Mouse (Mus musculus): ENCODE measurements around the gene Sidt2.

Gene Sidt2

GRCm38 (mm10) chr9:45955107-45955963, at the start of gene Sidt2:
Sidt2 (minus strand) TSS chr9:45955258.
- DNase-seq, result peak; percentile 93

GRCm38 (mm10) chr9:46004529-46004928, 49.5 kb upstream of the Sidt2 start:
- DNase-seq, result no peak

GRCm38 (mm10) chr9:46003729-46004128, 48.7 kb upstream of the Sidt2 start:
- peak; percentile 66 for DNase-seq

- no peak for DNase-seq
Measured at GRCm38 (mm10) chr9:45999009-45999408, 44.0 kb upstream of the Sidt2 start.

GRCm38 (mm10) chr9:45985229-45985567, 30.1 kb upstream of the Sidt2 start:
- DNase-seq, result peak; percentile 58

GRCm38 (mm10) chr9:45984409-45985228, 29.6 kb upstream of the Sidt2 start:
- DNase-seq, result peak; percentile 94

- no peak for DNase-seq
Measured at GRCm38 (mm10) chr9:45983676-45984408, 28.8 kb upstream of the Sidt2 start.

GRCm38 (mm10) chr9:45981331-45981730, 26.3 kb upstream of the Sidt2 start:
- DNase-seq, result no peak

GRCm38 (mm10) chr9:45980611-45981010, 25.6 kb upstream of the Sidt2 start:
- DNase-seq, result no peak

GRCm38 (mm10) chr9:45979778-45980177, 24.7 kb upstream of the Sidt2 start:
- DNase-seq, result no peak

- no peak for DNase-seq
Measured at GRCm38 (mm10) chr9:45976884-45977283, 21.8 kb upstream of the Sidt2 start.

- no peak for DNase-seq
Measured at GRCm38 (mm10) chr9:45963577-45963976, 8.5 kb upstream of the Sidt2 start.

GRCm38 (mm10) chr9:45961855-45962254, 6.8 kb upstream of the Sidt2 start:
- DNase-seq, result no peak

- no peak for DNase-seq
Measured at GRCm38 (mm10) chr9:45959661-45960060, 4.6 kb upstream of the Sidt2 start.

GRCm38 (mm10) chr9:45958851-45959250, 3.8 kb upstream of the Sidt2 start:
- no peak for DNase-seq

- no peak for DNase-seq
Measured at GRCm38 (mm10) chr9:45958023-45958670, 3.1 kb upstream of the Sidt2 start.

GRCm38 (mm10) chr9:45954294-45955106, 558 bp downstream of the Sidt2 start:
- DNase-seq, result peak; percentile 55

- no peak for DNase-seq
Measured at GRCm38 (mm10) chr9:45953511-45954293, 1.4 kb downstream of the Sidt2 start.

- DNase-seq, result no peak
Measured at GRCm38 (mm10) chr9:45952890-45953289, 2.2 kb downstream of the Sidt2 start.

GRCm38 (mm10) chr9:45952057-45952456, 3.0 kb downstream of the Sidt2 start:
- no peak for DNase-seq

- no peak for DNase-seq
Measured at GRCm38 (mm10) chr9:45946872-45947183, 8.2 kb downstream of the Sidt2 start.
